Mouse (Mus musculus) MEL (cell line): Measurements from ENCODE around the gene Pcbp3.

Experiments used
- CTCF ChIP-seq, 3 experiments: IDR thresholded peaks in 2 of 3; conservative IDR thresholded peaks in 1 of 3; 2 replicates each; pipeline ENCODE4 v1.5.1; 2011 to 2012; ENCODE audit warnings: low read length in 3 of 3, low read depth in 2 of 3, mild to moderate bottlenecking in 2 of 3, improper control_type of control experiment in 1 of 3, inconsistent platforms in 1 of 3, mixed read lengths in 1 of 3, moderate library complexity in 1 of 3; ENCODE audit not compliant: control insufficient read depth in 1 of 3, insufficient read depth in 1 of 3, poor library complexity in 1 of 3, severe bottlenecking in 1 of 3
- E2F4 ChIP-seq: IDR thresholded peaks from 2 replicates; pipeline ENCODE4 v1.6.1; 2011; ENCODE audit warnings: low read depth, low read length, improper control_type of control experiment, borderline replicate concordance
- EP300 ChIP-seq, 2 experiments: IDR thresholded peaks; 2 replicates each; pipeline ENCODE4 v1.6.1; 2011; ENCODE audit warnings: improper control_type of control experiment in 2 of 2, low read length in 2 of 2, low read depth in 1 of 2, mild to moderate bottlenecking in 1 of 2
- GATA1 ChIP-seq: IDR thresholded peaks from 2 replicates; pipeline ENCODE4 v1.6.1; 2011; ENCODE audit warnings: low read depth, low read length, improper control_type of control experiment
- JUND ChIP-seq: IDR thresholded peaks from 2 replicates; pipeline ENCODE4 v1.6.1; 2011; ENCODE audit warnings: low read depth, mild to moderate bottlenecking, improper control_type of control experiment, low read length
- MEF2A ChIP-seq: IDR thresholded peaks from 2 replicates; pipeline ENCODE4 v1.6.1; 2014; ENCODE audit warnings: low read depth, mild to moderate bottlenecking, inconsistent platforms, low read length, improper control_type of control experiment; ENCODE audit not compliant: poor library complexity, insufficient replicate concordance, severe bottlenecking; ENCODE audit errors: extremely low read depth
- POLR2A ChIP-seq, 2 experiments: IDR thresholded peaks; 2 replicates each; pipeline ENCODE4 v1.6.1; 2011 to 2012; ENCODE audit warnings: low read length in 2 of 2, mild to moderate bottlenecking in 2 of 2, control low read depth in 1 of 2, improper control_type of control experiment in 1 of 2, low read depth in 1 of 2, moderate library complexity in 1 of 2; ENCODE audit not compliant: control insufficient read depth in 1 of 2, insufficient read depth in 1 of 2, poor library complexity in 1 of 2
- UBTF ChIP-seq: IDR thresholded peaks from 2 replicates; pipeline ENCODE4 v1.6.1; 2012; ENCODE audit warnings: low read depth, mild to moderate bottlenecking, inconsistent platforms, low read length, improper control_type of control experiment, moderate library complexity, borderline replicate concordance; ENCODE audit not compliant: insufficient read depth

DNA sequence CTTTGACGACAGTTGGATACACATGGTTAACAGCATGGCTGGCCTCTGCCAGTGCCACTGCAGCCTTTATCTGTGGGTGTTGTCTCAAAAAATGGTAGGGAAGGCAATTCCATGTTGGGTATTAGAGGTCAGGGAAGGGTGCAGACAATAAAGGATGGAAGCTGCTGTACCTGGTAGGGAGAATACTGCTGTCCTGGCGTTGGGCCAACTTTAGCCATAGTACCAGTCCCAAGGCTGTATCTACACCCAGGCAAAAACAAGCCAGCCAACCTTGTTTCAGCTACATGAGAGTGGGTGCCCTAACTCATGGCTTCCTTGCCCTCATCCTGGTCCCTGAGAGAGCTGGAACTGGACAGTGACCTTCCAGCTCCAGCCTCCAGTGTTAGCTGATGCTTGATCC is 103.8 kb downstream of the Pcbp3 start:
- no peak for TF ChIP-seq GATA1
- TF ChIP-seq MEF2A: no peak
- TF ChIP-seq CTCF (IDR thresholded peaks at IDR 0.05 in 2 of 3, conservative IDR thresholded peaks at IDR 0.05 in 1 of 3; ENCODE audit: control insufficient read depth in 1 of 3, insufficient read depth in 1 of 3, low read depth in 2 of 3, low read length in 3 of 3, poor library complexity in 1 of 3, severe bottlenecking in 1 of 3): no peak
- no peak for TF ChIP-seq E2F4
- TF ChIP-seq POLR2A (IDR thresholded peaks at IDR 0.05; ENCODE audit: control insufficient read depth in 1 of 2, insufficient read depth in 1 of 2, low read depth in 1 of 2, low read length in 2 of 2, poor library complexity in 1 of 2): no peak
- TF ChIP-seq EP300 (IDR thresholded peaks at IDR 0.05; ENCODE audit: low read depth in 1 of 2, low read length in 2 of 2): no peak
- no peak for TF ChIP-seq UBTF
- no peak for TF ChIP-seq JUND
